Mouse (Mus musculus) MEL (cell line): ENCODE data around the gene Atrnl1. TPM values are rescaled to one million over a fixed set of nuclear protein-coding genes. Genes with fewer than 3 reads are reported as not detected.

ENCODE experiments used
- DNase-seq: peaks from one replicate; pipeline ENCODE4 v3.0.0; 2011; ENCODE audit warnings: low read depth, low spot score
- H3K27ac ChIP-seq: 2 replicates; pipeline ENCODE4 v1.5.1; 2012; ENCODE audit warnings: low read depth, mild to moderate bottlenecking, control low read depth, low read length, moderate library complexity; ENCODE audit not compliant: control insufficient read depth
- H3K27me3 ChIP-seq, 2 experiments: fragments of 150-350 bp in 1 of 2; sonication (generic) in 1 of 2; 2 replicates each; pipeline ENCODE4 v1.6.1; 2012; ENCODE audit warnings: low read length in 2 of 2, mild to moderate bottlenecking in 2 of 2, improper control_type of control experiment in 1 of 2, moderate library complexity in 1 of 2; ENCODE audit not compliant: insufficient read depth in 2 of 2, control insufficient read depth in 1 of 2
- H3K36me3 ChIP-seq, 2 experiments: 2 replicates each; pipeline ENCODE4 v1.6.1; 2012 to 2014; ENCODE audit warnings: low read length in 2 of 2, improper control_type of control experiment in 1 of 2, inconsistent platforms in 1 of 2, mild to moderate bottlenecking in 1 of 2; ENCODE audit not compliant: insufficient read depth in 2 of 2, control insufficient read depth in 1 of 2
- H3K4me1 ChIP-seq, 2 experiments: fragments of 150-350 bp in 1 of 2; sonication (generic) in 1 of 2; 2 replicates each; pipeline ENCODE4 v1.6.1; 2012; ENCODE audit warnings: low read length in 2 of 2, improper control_type of control experiment in 1 of 2, mild to moderate bottlenecking in 1 of 2; ENCODE audit not compliant: insufficient read depth in 2 of 2, control insufficient read depth in 1 of 2
- H3K4me3 ChIP-seq, 2 experiments: fragments of 150-350 bp in 1 of 2; sonication (generic) in 1 of 2; 2 replicates each; pipeline ENCODE4 v1.5.1; 2012; ENCODE audit warnings: low read depth in 2 of 2, low read length in 2 of 2, mild to moderate bottlenecking in 2 of 2, moderate library complexity in 2 of 2, control low read depth in 1 of 2, improper control_type of control experiment in 1 of 2; ENCODE audit not compliant: control insufficient read depth in 1 of 2, insufficient read depth in 1 of 2
- H3K79me2 ChIP-seq: 2 replicates; pipeline ENCODE4 v1.6.1; 2012; ENCODE audit warnings: mild to moderate bottlenecking, low read length, moderate library complexity; ENCODE audit not compliant: control insufficient read depth, poor library complexity, insufficient read depth
- H3K9ac ChIP-seq: 2 replicates; pipeline ENCODE4 v1.6.1; 2012; ENCODE audit warnings: low read depth, mild to moderate bottlenecking, control low read depth, low read length, moderate library complexity; ENCODE audit not compliant: control insufficient read depth, poor library complexity, severe bottlenecking
- H3K9me3 ChIP-seq: fragments of 150-350 bp; sonication (generic); replicated peaks from 2 replicates; pipeline ENCODE4 v1.6.1; 2012; ENCODE audit warnings: mild to moderate bottlenecking, low read length, improper control_type of control experiment, moderate library complexity; ENCODE audit not compliant: insufficient read depth
- BHLHE40 ChIP-seq: IDR thresholded peaks from 2 replicates; pipeline ENCODE4 v1.6.1; 2012; ENCODE audit warnings: low read depth, mild to moderate bottlenecking, inconsistent platforms, low read length, improper control_type of control experiment, borderline replicate concordance
- CHD2 ChIP-seq: IDR thresholded peaks from 2 replicates; pipeline ENCODE4 v1.6.1; 2011; ENCODE audit warnings: low read length, improper control_type of control experiment
- CTCF ChIP-seq, 3 experiments: IDR thresholded peaks in 2 of 3; conservative IDR thresholded peaks in 1 of 3; 2 replicates each; pipeline ENCODE4 v1.5.1; 2011 to 2012; ENCODE audit warnings: low read length in 3 of 3, low read depth in 2 of 3, mild to moderate bottlenecking in 2 of 3, improper control_type of control experiment in 1 of 3, inconsistent platforms in 1 of 3, mixed read lengths in 1 of 3, moderate library complexity in 1 of 3; ENCODE audit not compliant: control insufficient read depth in 1 of 3, insufficient read depth in 1 of 3, poor library complexity in 1 of 3, severe bottlenecking in 1 of 3
- E2F4 ChIP-seq: IDR thresholded peaks from 2 replicates; pipeline ENCODE4 v1.6.1; 2011; ENCODE audit warnings: low read depth, low read length, improper control_type of control experiment, borderline replicate concordance
- EP300 ChIP-seq, 2 experiments: IDR thresholded peaks; 2 replicates each; pipeline ENCODE4 v1.6.1; 2011; ENCODE audit warnings: improper control_type of control experiment in 2 of 2, low read length in 2 of 2, low read depth in 1 of 2, mild to moderate bottlenecking in 1 of 2
- HCFC1 ChIP-seq: IDR thresholded peaks from 2 replicates; pipeline ENCODE4 v1.6.1; 2012; ENCODE audit warnings: low read depth, mild to moderate bottlenecking, inconsistent platforms, low read length, improper control_type of control experiment, moderate library complexity
- JUND ChIP-seq: IDR thresholded peaks from 2 replicates; pipeline ENCODE4 v1.6.1; 2011; ENCODE audit warnings: low read depth, mild to moderate bottlenecking, improper control_type of control experiment, low read length
- MAFK ChIP-seq: IDR thresholded peaks from 2 replicates; pipeline ENCODE4 v1.6.1; 2011; ENCODE audit warnings: low read depth, mild to moderate bottlenecking, low read length, improper control_type of control experiment, borderline replicate concordance
- MAZ ChIP-seq: IDR thresholded peaks from 2 replicates; pipeline ENCODE4 v1.6.1; 2012; ENCODE audit warnings: low read depth, mild to moderate bottlenecking, inconsistent platforms, low read length, improper control_type of control experiment
- MYC ChIP-seq: IDR thresholded peaks from 2 replicates; pipeline ENCODE4 v1.6.1; 2011; ENCODE audit warnings: low read depth, mild to moderate bottlenecking, low read length, improper control_type of control experiment, moderate library complexity
- NELFE ChIP-seq: IDR thresholded peaks from 2 replicates; pipeline ENCODE4 v1.6.1; 2011; ENCODE audit warnings: low read depth, low read length, improper control_type of control experiment
- NRF1 ChIP-seq: IDR thresholded peaks from 2 replicates; pipeline ENCODE4 v1.6.1; 2014; ENCODE audit warnings: low read depth, mild to moderate bottlenecking, inconsistent platforms, low read length, improper control_type of control experiment, moderate library complexity; ENCODE audit not compliant: poor library complexity, insufficient read depth, severe bottlenecking
- POLR2A ChIP-seq, 2 experiments: IDR thresholded peaks; 2 replicates each; pipeline ENCODE4 v1.6.1; 2011 to 2012; ENCODE audit warnings: low read length in 2 of 2, mild to moderate bottlenecking in 2 of 2, control low read depth in 1 of 2, improper control_type of control experiment in 1 of 2, low read depth in 1 of 2, moderate library complexity in 1 of 2; ENCODE audit not compliant: control insufficient read depth in 1 of 2, insufficient read depth in 1 of 2, poor library complexity in 1 of 2
- POLR2AphosphoS5 ChIP-seq: IDR thresholded peaks from 2 replicates; pipeline ENCODE4 v1.6.1; 2012; ENCODE audit warnings: low read depth, borderline replicate concordance, mild to moderate bottlenecking, inconsistent platforms, low read length, moderate library complexity, mixed read lengths
- RCOR1 ChIP-seq: IDR thresholded peaks from 2 replicates; pipeline ENCODE4 v1.6.1; 2012; ENCODE audit warnings: low read depth, mild to moderate bottlenecking, inconsistent platforms, low read length, improper control_type of control experiment
- TCF12 ChIP-seq: IDR thresholded peaks from 2 replicates; pipeline ENCODE4 v1.6.1; 2014; ENCODE audit warnings: low read depth, mild to moderate bottlenecking, inconsistent platforms, low read length, improper control_type of control experiment, moderate library complexity
- UBTF ChIP-seq: IDR thresholded peaks from 2 replicates; pipeline ENCODE4 v1.6.1; 2012; ENCODE audit warnings: low read depth, mild to moderate bottlenecking, inconsistent platforms, low read length, improper control_type of control experiment, moderate library complexity, borderline replicate concordance; ENCODE audit not compliant: insufficient read depth
- USF2 ChIP-seq, 2 experiments: IDR thresholded peaks; 2 replicates each; pipeline ENCODE4 v1.6.1; 2011 to 2012; ENCODE audit warnings: improper control_type of control experiment in 2 of 2, low read length in 2 of 2, borderline replicate concordance in 1 of 2, inconsistent platforms in 1 of 2, low read depth in 1 of 2, mild to moderate bottlenecking in 1 of 2; ENCODE audit not compliant: insufficient read depth in 1 of 2
- ZC3H11A ChIP-seq: IDR thresholded peaks from 2 replicates; pipeline ENCODE4 v1.6.1; 2012; ENCODE audit warnings: low read depth, mild to moderate bottlenecking, inconsistent platforms, low read length, improper control_type of control experiment
- ZMIZ1 ChIP-seq: IDR thresholded peaks from 2 replicates; pipeline ENCODE4 v1.6.1; 2012; ENCODE audit warnings: low read depth, mild to moderate bottlenecking, inconsistent platforms, low read length, improper control_type of control experiment, moderate library complexity
- ZNF384 ChIP-seq: IDR thresholded peaks from 2 replicates; pipeline ENCODE4 v1.6.1; 2012; ENCODE audit warnings: low read depth, mild to moderate bottlenecking, inconsistent platforms, low read length, improper control_type of control experiment
- polyA plus RNA-seq, 2 experiments: library from polyadenylated mRNA; stranded (reverse) in 1 of 2; unstranded in 1 of 2; fragments of >175 nt in 1 of 2; fragments of >200 nt in 1 of 2; gene quantifications; 2 replicates each; pipeline versions ENCODE4 v1.2.1 to v1.2.4; 2012; ENCODE audit warnings: low replicate concordance in 2 of 2, low read depth in 1 of 2; ENCODE audit not compliant: insufficient read length in 2 of 2, insufficient read depth in 1 of 2, missing spikeins in 1 of 2
- total RNA-seq: library from RNA; depleted of rRNA; stranded (reverse); fragments of 300-350 nt; gene quantifications from 2 replicates; pipeline ENCODE4 v1.2.3, GENCODE M21; 2012

Gene Atrnl1
- total and polyA plus RNA-seq, 3 experiments = 6.4 to 8.2 TPM; not detected in 1

GRCm38 (mm10) chr19:57572360-57573237 is 38.2 kb upstream of the Atrnl1 start:
- Histone ChIP-seq H3K9me3 (no peaks in the 10 kb centered on the region), H3K27ac (no peak overlapping the region), H3K36me3 (no peaks in the 10 kb centered on the region), H3K27me3 (peaks cover 4 to 6% of the 10 kb centered on the region in 2 experiments), H3K79me2 (no peaks in the 10 kb centered on the region), H3K4me3 (no peak overlapping the region), H3K4me1 (no peaks in the 10 kb centered on the region), H3K9ac (no peak overlapping the region)
- DNase-seq = no peak
- TF ChIP-seq TCF12 = no peak
- no peak for TF ChIP-seq NELFE
- no peak for TF ChIP-seq USF2 (IDR thresholded peaks at IDR 0.05; ENCODE audit: borderline replicate concordance in 1 of 2, insufficient read depth in 1 of 2, low read depth in 1 of 2, low read length in 2 of 2)
- TF ChIP-seq CTCF (IDR thresholded peaks at IDR 0.05 in 2 of 3, conservative IDR thresholded peaks at IDR 0.05 in 1 of 3; ENCODE audit: control insufficient read depth in 1 of 3, insufficient read depth in 1 of 3, low read depth in 2 of 3, low read length in 3 of 3, poor library complexity in 1 of 3, severe bottlenecking in 1 of 3) = no peak
- no peak for TF ChIP-seq BHLHE40
- TF ChIP-seq MYC = no peak
- no peak for TF ChIP-seq RCOR1
- no peak for TF ChIP-seq JUND
- TF ChIP-seq POLR2AphosphoS5 = no peak
- TF ChIP-seq ZC3H11A = no peak
- no peak for TF ChIP-seq ZMIZ1
- TF ChIP-seq EP300 (IDR thresholded peaks at IDR 0.05; ENCODE audit: low read depth in 1 of 2, low read length in 2 of 2) = no peak
- no peak for TF ChIP-seq POLR2A (IDR thresholded peaks at IDR 0.05; ENCODE audit: control insufficient read depth in 1 of 2, insufficient read depth in 1 of 2, low read depth in 1 of 2, low read length in 2 of 2, poor library complexity in 1 of 2)
- no peak for TF ChIP-seq MAZ
- TF ChIP-seq HCFC1 = no peak
- no peak for TF ChIP-seq UBTF
- no peak for TF ChIP-seq NRF1
- no peak for TF ChIP-seq MAFK

- Histone ChIP-seq H3K36me3 (no peaks in the 10 kb centered on the region), H3K9me3 (no peaks in the 10 kb centered on the region), H3K9ac (no peak overlapping the region), H3K4me3 (no peak overlapping the region), H3K4me1 (no peaks in the 10 kb centered on the region), H3K79me2 (no peaks in the 10 kb centered on the region), H3K27ac (no peak overlapping the region), H3K27me3 (peaks cover 4 to 6% of the 10 kb centered on the region in 2 experiments)
- no peak for DNase-seq
- TF ChIP-seq E2F4 (no peak), ZNF384 (no peak), BHLHE40 (no peak), USF2 (IDR thresholded peaks at IDR 0.05; ENCODE audit: borderline replicate concordance in 1 of 2, insufficient read depth in 1 of 2, low read depth in 1 of 2, low read length in 2 of 2) (no peak), CHD2 (no peak), JUND (no peak)
Measured at GRCm38 (mm10) chr19:57573470-57573869, 37.4 kb upstream of the Atrnl1 start.
